Mouse (Mus musculus) neural tube, embryonic 13.5 days (tissue): ENCODE data around the gene Lss. TPM values are rescaled to one million over a fixed set of nuclear protein-coding genes. Genes with fewer than 3 reads are reported as not detected.

Source experiments
- ATAC-seq: fragments of 200-750 bp; cut with Nextera tagmentation; 2 replicates; pipeline ENCODE4 v1.8.0; 2017; ENCODE audit warnings: low read depth, mild to moderate bottlenecking, moderate TSS enrichment, moderate library complexity
- H3K27ac ChIP-seq: fragments of 300-500 bp; sonication (generic); replicated peaks from 2 replicates; pipeline ENCODE4 v1.5.1; 2015; ENCODE audit warnings: moderate library complexity, mild to moderate bottlenecking, inconsistent platforms
- H3K27me3 ChIP-seq: fragments of 300-500 bp; sonication (generic); 2 replicates; pipeline ENCODE4 v1.6.1; 2015; ENCODE audit warnings: mild to moderate bottlenecking, inconsistent platforms
- H3K36me3 ChIP-seq: fragments of 300-500 bp; sonication (generic); 2 replicates; pipeline ENCODE4 v1.6.1; 2015; ENCODE audit warnings: mild to moderate bottlenecking, inconsistent platforms
- H3K4me1 ChIP-seq: fragments of 300-500 bp; sonication (generic); replicated peaks from 2 replicates; pipeline ENCODE4 v1.6.1; 2015; ENCODE audit warnings: inconsistent platforms
- H3K4me2 ChIP-seq: fragments of 300-500 bp; sonication (generic); 2 replicates; pipeline ENCODE4 v1.6.1; 2015; ENCODE audit warnings: inconsistent platforms, mild to moderate bottlenecking, moderate library complexity
- H3K4me3 ChIP-seq: fragments of 300-500 bp; sonication (generic); 2 replicates; pipeline ENCODE4 v1.5.1; 2015; ENCODE audit warnings: mild to moderate bottlenecking, inconsistent platforms
- H3K9ac ChIP-seq: fragments of 300-500 bp; sonication (generic); 2 replicates; pipeline ENCODE4 v1.6.1; 2015; ENCODE audit warnings: moderate library complexity, mild to moderate bottlenecking, inconsistent platforms
- H3K9me3 ChIP-seq: fragments of 300-500 bp; sonication (generic); 2 replicates; pipeline ENCODE4 v1.6.1; 2016; ENCODE audit warnings: inconsistent platforms
- WGBS: fragments of 180-500 bp; shearing (Covaris S2); methylation state at CpG from one replicate; pipeline ENCODE4 v1.1.7; 2015; 5-methylcytosine and 5-hydroxymethylcytosine counted together
- polyA plus RNA-seq: library from polyadenylated mRNA; unstranded; fragments of >200 nt; fragmentation: Nextera tagmentation; extraction: Ambion mirVana; gene quantifications from 2 replicates; pipeline ENCODE4 v1.2.1, GENCODE M21; 2015

The Lss gene
- polyA plus RNA-seq, 1 experiment from 2014 or later, result 35.5 TPM

GRCm38 (mm10) chr10:76571070-76571469 lies 39.7 kb downstream of the Lss start:
- no peak for ATAC-seq
- H3K27ac ChIP-seq, result no peak overlapping the region
- H3K4me3 ChIP-seq, result no peak overlapping the region
- H3K36me3 ChIP-seq, result no peaks in the 10 kb centered on the region
- H3K9me3 ChIP-seq, result no peaks in the 10 kb centered on the region
- no peak overlapping the region for H3K9ac ChIP-seq
- H3K4me2 ChIP-seq, result no peak overlapping the region
- WGBS, result 80% methylated on average over 2 of the region's 2 CpGs
- no peaks in the 10 kb centered on the region for H3K4me1 ChIP-seq
- H3K27me3 ChIP-seq, result no peaks in the 10 kb centered on the region

DNA sequence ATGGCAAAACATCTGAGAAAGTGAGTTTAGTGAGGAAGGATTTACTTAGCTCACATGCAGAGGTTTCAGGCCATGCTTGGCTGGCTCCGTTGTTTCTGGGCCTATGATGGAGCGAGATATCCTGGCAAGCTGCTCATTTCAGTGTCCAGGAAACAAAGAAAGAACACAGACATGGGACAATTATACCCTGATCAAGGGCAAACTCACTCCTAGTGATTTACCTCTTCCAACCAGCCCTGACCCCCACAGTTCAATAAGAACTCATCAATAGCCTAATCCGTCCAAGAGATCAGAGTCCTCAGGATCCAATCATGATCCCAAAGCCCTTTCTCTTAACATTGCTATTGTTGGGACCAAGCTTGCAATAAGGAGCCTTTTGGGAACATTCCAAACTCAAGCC lies 40.8 kb downstream of the Lss start:
- no peak for ATAC-seq
- Histone ChIP-seq H3K27me3 (no peaks in the 10 kb centered on the region), H3K9ac (no peak overlapping the region), H3K36me3 (no peaks in the 10 kb centered on the region), H3K4me1 (no peaks in the 10 kb centered on the region), H3K9me3 (no peaks in the 10 kb centered on the region), H3K4me3 (no peak overlapping the region), H3K4me2 (no peak overlapping the region), H3K27ac (no peak overlapping the region)
- 71% methylated on average over 3 of the region's 3 CpGs for WGBS

DNA sequence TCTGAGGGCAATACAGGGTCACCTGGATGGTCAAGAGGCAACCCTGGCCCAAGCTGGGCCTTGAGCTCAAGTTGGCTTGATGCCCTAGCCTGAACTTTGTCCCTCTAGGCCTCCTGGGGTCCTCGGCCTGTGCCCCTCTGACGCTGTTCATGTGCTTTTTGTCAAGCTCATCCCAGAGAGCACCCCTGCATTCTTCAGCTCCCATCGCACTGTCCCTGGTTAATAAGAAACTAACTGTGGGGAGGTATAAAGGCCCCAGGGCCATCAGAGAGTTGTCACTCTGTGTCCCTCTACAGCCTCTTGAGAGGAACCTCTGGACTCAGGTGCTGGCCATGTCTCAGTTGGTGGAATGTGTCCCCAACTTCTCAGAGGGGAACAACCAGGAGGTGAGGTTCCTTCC lies 44.0 kb downstream of the Lss start, which contains the start of gene Ftcd:
Gene Ftcd, plus strand, starts transcription at position 275 of the 400 bp plus-strand sequence.
- Histone ChIP-seq H3K27ac (no peak within 1 kb of the TSS), H3K4me1 (no peaks in the 10 kb centered on the region), H3K36me3 (no peaks in the 10 kb centered on the region), H3K4me2 (no peak within 1 kb of the TSS), H3K9ac (no peak within 1 kb of the TSS), H3K9me3 (no peaks in the 10 kb centered on the region), H3K27me3 (no peaks in the 10 kb centered on the region), H3K4me3 (no peak within 1 kb of the TSS)
- ATAC-seq, result no peak
- 68% methylated on average over 3 of the region's 3 CpGs for WGBS

- Histone ChIP-seq H3K36me3 (no peaks in the 10 kb centered on the region), H3K4me1 (no peaks in the 10 kb centered on the region), H3K4me2 (no peak overlapping the region), H3K27ac (no peak overlapping the region), H3K4me3 (no peak overlapping the region), H3K27me3 (no peaks in the 10 kb centered on the region), H3K9ac (no peak overlapping the region), H3K9me3 (no peaks in the 10 kb centered on the region)
- no peak for ATAC-seq
- 86% methylated on average over 7 of the region's 7 CpGs for WGBS
These were observed 45.5 kb downstream of the Lss start for GRCm38 (mm10) chr10:76576920-76577319.

GRCm38 (mm10) chr10:76584138-76584537 lies 52.8 kb downstream of the Lss start:
- no peak overlapping the region for H3K27ac ChIP-seq
- no peak overlapping the region for H3K4me3 ChIP-seq
- H3K4me2 ChIP-seq, result no peak overlapping the region
- H3K4me1 ChIP-seq, result 0 out of 2 replicates have a peak, but pooled peaks cover 4% of the 10 kb centered on the region
- no peak overlapping the region for H3K9ac ChIP-seq
- H3K9me3 ChIP-seq, result no peaks in the 10 kb centered on the region
- no peaks in the 10 kb centered on the region for H3K36me3 ChIP-seq
- ATAC-seq, result no peak
- WGBS, result 20% methylated on average over 10 of the region's 10 CpGs
- H3K27me3 ChIP-seq, result peaks cover 10% of the 10 kb centered on the region

DNA sequence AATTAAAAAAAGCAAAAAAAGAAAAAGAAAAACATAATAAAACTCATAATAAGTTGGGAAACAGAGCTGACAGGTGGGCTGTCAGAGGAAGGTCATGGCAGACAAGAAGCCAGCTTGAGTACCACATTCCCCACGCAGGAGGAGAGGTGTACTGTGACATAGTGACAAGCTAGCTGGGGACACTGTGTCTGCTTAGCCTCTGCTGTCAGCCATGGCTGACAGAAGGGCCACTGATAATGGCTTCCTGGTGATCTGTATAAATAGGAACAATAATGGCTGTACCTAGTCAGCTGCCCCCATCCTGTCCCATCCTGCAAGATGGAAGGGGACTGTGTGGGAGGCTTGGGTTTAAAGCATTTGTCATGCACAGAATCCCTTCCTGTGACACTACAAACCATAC lies 54.8 kb downstream of the Lss start:
- H3K9ac ChIP-seq, result no peak overlapping the region
- H3K27me3 ChIP-seq, result peaks cover 10% of the 10 kb centered on the region
- no peak overlapping the region for H3K4me3 ChIP-seq
- no peak for ATAC-seq
- H3K27ac ChIP-seq, result no peak overlapping the region
- WGBS, result 66% methylated on average over 1 of the region's 1 CpGs
- no peaks in the 10 kb centered on the region for H3K9me3 ChIP-seq
- 0 out of 2 replicates have a peak, but pooled peaks cover 4% of the 10 kb centered on the region for H3K4me1 ChIP-seq
- H3K36me3 ChIP-seq, result no peaks in the 10 kb centered on the region
- H3K4me2 ChIP-seq, result no peak overlapping the region

DNA sequence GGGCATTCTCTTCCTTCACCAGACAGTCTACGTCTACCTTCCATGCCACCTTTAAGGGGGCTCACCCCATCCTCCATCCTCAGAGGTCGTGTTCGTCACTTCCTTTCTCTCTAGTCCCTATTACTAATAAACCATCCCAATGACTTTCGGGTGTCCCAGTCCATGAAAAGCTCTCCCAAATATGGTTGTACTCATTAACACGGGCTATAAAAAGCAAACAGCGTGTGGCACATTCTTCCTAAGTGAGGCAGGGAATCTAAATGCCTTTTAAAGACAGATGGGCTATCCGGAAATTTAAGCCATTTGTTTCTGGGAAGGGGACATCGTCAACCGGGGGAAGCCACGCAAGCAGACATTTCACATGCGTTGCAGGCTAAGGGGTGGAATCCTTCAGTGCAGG lies 58.8 kb downstream of the Lss start:
- Histone ChIP-seq H3K4me2 (no peak overlapping the region), H3K36me3 (no peaks in the 10 kb centered on the region), H3K27me3 (no peaks in the 10 kb centered on the region), H3K27ac (no peak overlapping the region), H3K9ac (no peak overlapping the region), H3K4me1 (no peaks in the 10 kb centered on the region), H3K9me3 (no peaks in the 10 kb centered on the region), H3K4me3 (no peak overlapping the region)
- ATAC-seq, result no peak
- 59% methylated on average over 11 of the region's 11 CpGs for WGBS

DNA sequence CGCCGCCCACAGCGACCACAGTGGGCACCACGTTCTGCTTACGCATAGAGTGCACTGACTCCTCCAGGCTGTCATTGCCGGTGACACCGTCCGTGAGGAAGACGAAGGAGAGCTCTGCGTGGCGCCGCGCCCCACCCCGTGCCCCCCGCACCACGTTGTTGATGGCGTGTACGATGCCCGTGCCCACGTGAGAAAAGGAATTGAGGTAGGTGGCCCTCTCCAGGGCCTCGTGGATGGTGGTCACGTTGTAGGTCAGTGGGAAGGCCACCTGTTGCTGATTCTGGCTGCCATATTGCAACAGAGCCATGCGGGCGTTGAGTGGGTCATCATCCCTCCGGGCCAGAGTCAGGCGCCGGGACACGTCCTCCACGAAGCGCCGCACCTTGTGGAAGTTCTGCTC lies 65.0 kb downstream of the Lss start:
- no peaks in the 10 kb centered on the region for H3K27me3 ChIP-seq
- no peak for ATAC-seq
- H3K36me3 ChIP-seq, result no peaks in the 10 kb centered on the region
- no peaks in the 10 kb centered on the region for H3K4me1 ChIP-seq
- H3K4me2 ChIP-seq, result no peak overlapping the region
- no peak overlapping the region for H3K4me3 ChIP-seq
- no peak overlapping the region for H3K9ac ChIP-seq
- WGBS, result 92% methylated on average over 31 of the region's 31 CpGs
- no peaks in the 10 kb centered on the region for H3K9me3 ChIP-seq
- H3K27ac ChIP-seq, result no peak overlapping the region

GRCm38 (mm10) chr10:76602690-76603089 lies 71.3 kb downstream of the Lss start:
- WGBS, result 88% methylated on average over 3 of the region's 3 CpGs
- H3K4me3 ChIP-seq, result no peak overlapping the region
- ATAC-seq, result no peak
- H3K27ac ChIP-seq, result no peak overlapping the region
- H3K9me3 ChIP-seq, result no peaks in the 10 kb centered on the region
- no peak overlapping the region for H3K4me2 ChIP-seq
- no peak overlapping the region for H3K9ac ChIP-seq
- H3K27me3 ChIP-seq, result no peaks in the 10 kb centered on the region
- H3K4me1 ChIP-seq, result no peaks in the 10 kb centered on the region
- no peaks in the 10 kb centered on the region for H3K36me3 ChIP-seq

Other genes starting within 250 kb of the Lss start
- gene Dip2a, start 186.3 kb upstream of the Lss start, polyA plus RNA-seq, result 13.7 and 15.0 TPM in 2 replicates
- not detected in 2 replicates for gene AC141477.1, start 91.1 kb upstream of the Lss start, polyA plus RNA-seq
- 7.3 and 7.7 TPM in 2 replicates for gene Pcnt, start 88.8 kb upstream of the Lss start, polyA plus RNA-seq
- gene 2610028H24Rik, start 82.5 kb upstream of the Lss start, polyA plus RNA-seq, result not detected in 2 replicates
- 54.6 and 61.3 TPM in 2 replicates for gene Mcm3ap, start 62.7 kb upstream of the Lss start, polyA plus RNA-seq
- gene Ybey, start 62.5 kb upstream of the Lss start, polyA plus RNA-seq, result 6.0 and 7.3 TPM in 2 replicates
- gene Spatc1l, start 30.7 kb downstream of the Lss start, polyA plus RNA-seq, result not detected in 2 replicates
- gene Ftcd, start 44.1 kb downstream of the Lss start, polyA plus RNA-seq, result not detected in 2 replicates
- 31.7 and 35.0 TPM in 2 replicates for gene Col6a2, start 92.0 kb downstream of the Lss start, polyA plus RNA-seq
- 28.1 and 36.0 TPM in 2 replicates for gene Col6a1, start 194.6 kb downstream of the Lss start, polyA plus RNA-seq